Mouse (Mus musculus): ENCODE measurements around the gene Atxn2. TPM values are rescaled to one million over a fixed set of nuclear protein-coding genes. Genes with fewer than 3 reads are reported as not detected.
A peak's percentile ranks its signal among the peaks of the same experiment; 100 is the strongest.

The Atxn2 gene
- 45.2 and 58.0 TPM in 2 replicates for total RNA-seq (2012; rRNA removed)

DNA sequence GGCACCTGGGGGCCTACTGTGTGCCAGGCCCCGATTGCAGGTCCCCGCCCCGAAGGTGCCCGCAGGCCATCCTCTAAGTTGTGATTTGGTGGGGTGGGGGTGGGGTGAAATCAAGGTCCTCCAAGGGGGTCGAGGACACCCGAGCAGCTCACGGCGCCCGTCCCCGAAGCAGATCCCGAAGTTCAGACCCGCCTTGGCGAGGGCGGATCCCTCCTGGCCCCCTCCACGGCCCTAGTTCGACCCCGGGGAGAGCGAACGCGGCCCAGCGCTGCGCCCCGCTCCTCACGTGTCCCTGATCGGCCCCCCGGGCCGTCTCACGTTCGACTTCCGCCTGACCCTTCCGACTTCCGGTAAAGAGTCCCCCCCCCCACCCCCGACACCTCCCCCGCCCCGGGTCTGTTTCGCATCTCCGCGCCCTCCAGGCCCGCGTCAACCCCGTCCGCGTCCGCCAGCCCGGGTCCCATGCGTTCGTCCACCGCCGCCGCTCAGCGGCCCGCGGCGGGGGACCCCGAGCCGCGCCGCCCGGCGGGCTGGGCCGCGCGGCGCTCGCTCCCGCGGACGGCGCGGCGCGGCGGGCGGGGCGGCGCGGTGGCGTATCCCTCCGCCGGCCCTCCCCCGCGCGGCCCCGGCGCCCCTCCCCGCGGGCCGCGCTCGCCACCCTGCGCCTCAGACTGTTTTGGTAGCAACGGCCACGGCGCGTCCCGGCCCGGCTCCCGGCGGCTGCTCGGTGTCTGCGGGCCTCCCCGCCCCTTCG lies at the start of gene Atxn2:
Atxn2 (plus strand) TSS at position 164 of the 754 bp plus-strand sequence.
- no peaks in the 10 kb centered on the region for H3K36me3 ChIP-seq (ENCODE audit: control insufficient read depth, insufficient read depth, low read length, poor library complexity, severe bottlenecking)
- in situ Hi-C loops (cut with MboI; ENCODE audit: low sequenced_read_pairs in 2 of 2, unreplicated experiment in 2 of 2), result no loop called here
- peak within 1 kb of the TSS; percentile 73 to 95 for H3K4me3 ChIP-seq (ENCODE audit: insufficient read depth in 1 of 2, low read depth in 1 of 2, low read length in 2 of 2, poor library complexity in 1 of 2, severe bottlenecking in 1 of 2)
- no peaks in the 10 kb centered on the region for H3K9me3 ChIP-seq (ENCODE audit: control insufficient read depth, insufficient read depth, low read depth, low read length)
- peak within 1 kb of the TSS; percentile 85 for H3K27ac ChIP-seq (ENCODE audit: insufficient read depth, low read depth, low read length, poor library complexity, severe bottlenecking)
- H3K9ac ChIP-seq (ENCODE audit: insufficient read depth, low read depth, low read length, poor library complexity, severe bottlenecking), result peak within 1 kb of the TSS; percentile 93
- H3K4me1 ChIP-seq (ENCODE audit: control insufficient read depth in 2 of 2, insufficient read depth in 2 of 2, low read length in 2 of 2, poor library complexity in 1 of 2), result peaks cover 6 to 14% of the 10 kb centered on the region in 2 experiments; a peak in 3 of 4 replicates
- TF ChIP-seq ZC3H11A (IDR thresholded peaks at IDR 0.05; ENCODE audit: borderline replicate concordance, low read depth, low read length), result no peak
- TF ChIP-seq HCFC1 (IDR thresholded peaks at IDR 0.05; ENCODE audit: borderline replicate concordance, insufficient read depth, low read length), result peak; percentile 53; the same call in 1 of the 2 replicates
- 0 out of 2 replicates have a peak, but pooled peaks have one; percentile 11 for TF ChIP-seq CHD2 (IDR thresholded peaks at IDR 0.05; ENCODE audit: low read depth, low read length)
- DNase-seq (ENCODE audit: low read depth, low spot score), result peak; percentile 64

DNA sequence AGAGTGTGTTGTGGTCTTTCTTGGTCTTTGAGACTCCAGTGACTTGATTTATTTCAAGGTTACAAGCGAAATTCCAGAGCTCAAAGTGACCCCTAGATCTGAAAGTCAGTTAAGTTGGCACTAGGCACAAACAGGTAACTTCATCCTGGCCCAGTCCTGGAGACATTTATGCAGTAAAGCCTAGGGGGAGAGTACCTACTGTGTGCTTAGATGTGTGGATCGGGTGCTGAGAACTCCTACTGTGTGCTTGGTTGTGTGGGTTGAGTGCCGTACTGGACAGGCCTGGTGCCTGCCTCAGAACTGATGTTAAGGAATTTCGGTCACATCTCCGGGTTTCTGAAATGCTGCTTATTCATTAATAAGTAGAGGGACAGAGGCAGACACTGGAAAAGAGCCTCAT lies 49.6 kb upstream of the Atxn2 start:
- Histone ChIP-seq H3K9ac (ENCODE audit: insufficient read depth, low read depth, low read length, poor library complexity, severe bottlenecking) (peak overlapping the region; percentile 92; the same call in 1 of the 2 replicates), H3K27ac (ENCODE audit: insufficient read depth, low read depth, low read length, poor library complexity, severe bottlenecking) (no peak overlapping the region), H3K9me3 (ENCODE audit: control insufficient read depth, insufficient read depth, low read depth, low read length) (no peaks in the 10 kb centered on the region), H3K4me1 (ENCODE audit: control insufficient read depth in 2 of 2, insufficient read depth in 2 of 2, low read length in 2 of 2, poor library complexity in 1 of 2) (no peaks in the 10 kb centered on the region), H3K36me3 (ENCODE audit: control insufficient read depth, insufficient read depth, low read length, poor library complexity, severe bottlenecking) (peaks cover 10% of the 10 kb centered on the region), H3K4me3 (ENCODE audit: insufficient read depth in 1 of 2, low read depth in 1 of 2, low read length in 2 of 2, poor library complexity in 1 of 2, severe bottlenecking in 1 of 2) (peak overlapping the region; percentile 64 to 86; a peak in 3 of 4 replicates)
- in situ Hi-C loops (cut with MboI; ENCODE audit: low sequenced_read_pairs in 2 of 2, unreplicated experiment in 2 of 2), result no loop called here
- TF ChIP-seq CHD2 (IDR thresholded peaks at IDR 0.05; ENCODE audit: low read depth, low read length), result no peak
- TF ChIP-seq ZC3H11A (IDR thresholded peaks at IDR 0.05; ENCODE audit: borderline replicate concordance, low read depth, low read length), result no peak
- no peak for TF ChIP-seq MAFK (IDR thresholded peaks at IDR 0.05; ENCODE audit: insufficient read depth, low read depth, low read length)
- TF ChIP-seq HCFC1 (IDR thresholded peaks at IDR 0.05; ENCODE audit: borderline replicate concordance, insufficient read depth, low read length), result no peak
- TF ChIP-seq ZNF384 (IDR thresholded peaks at IDR 0.05; ENCODE audit: low read depth, low read length), result no peak
- DNase-seq (ENCODE audit: low read depth, low spot score), result no peak

DNA sequence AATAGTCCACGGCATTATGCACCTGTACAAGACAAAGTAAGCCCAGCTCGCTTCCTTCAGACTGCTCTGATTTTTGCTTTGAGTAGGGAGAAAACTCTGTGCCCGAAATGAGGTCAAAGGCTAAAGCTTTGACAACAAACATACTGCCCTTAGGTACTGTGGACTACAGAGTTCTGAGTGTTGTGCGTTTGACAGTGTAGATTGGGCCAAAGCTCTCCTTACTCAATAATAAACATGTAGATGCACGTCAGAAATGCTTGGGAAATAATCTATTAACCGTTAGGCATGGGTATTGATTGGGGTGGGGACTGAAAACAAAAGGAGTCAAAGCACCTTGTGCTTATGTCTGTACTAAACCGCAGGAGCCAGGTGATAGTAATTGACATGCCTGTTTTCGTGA lies 47.7 kb upstream of the Atxn2 start:
- in situ Hi-C loops (cut with MboI; ENCODE audit: low sequenced_read_pairs in 2 of 2, unreplicated experiment in 2 of 2), result no loop called here
- Histone ChIP-seq H3K4me3 (ENCODE audit: insufficient read depth in 1 of 2, low read depth in 1 of 2, low read length in 2 of 2, poor library complexity in 1 of 2, severe bottlenecking in 1 of 2) (no peak overlapping the region), H3K36me3 (ENCODE audit: control insufficient read depth, insufficient read depth, low read length, poor library complexity, severe bottlenecking) (peaks cover 10% of the 10 kb centered on the region)

DNA sequence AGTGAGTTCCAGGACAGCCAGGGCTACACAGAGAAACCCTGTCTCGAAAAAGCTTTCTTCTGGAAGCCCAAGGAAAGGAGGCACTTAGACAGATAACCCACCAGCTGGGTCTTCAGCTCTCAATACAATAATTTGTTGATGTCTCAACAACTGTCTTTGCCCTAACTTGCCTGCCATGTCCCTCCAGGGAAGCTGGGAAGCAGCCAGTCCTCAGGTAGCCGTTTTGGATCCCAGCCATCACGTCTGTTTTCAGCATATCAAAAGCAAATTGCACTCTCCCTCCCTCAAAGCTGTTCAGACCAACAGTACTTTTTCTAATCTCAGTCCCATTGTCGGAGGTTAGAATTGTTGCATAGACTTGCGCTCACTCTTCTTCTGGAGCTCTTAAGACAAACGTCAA lies 47.1 kb upstream of the Atxn2 start:
- TF ChIP-seq HCFC1 (IDR thresholded peaks at IDR 0.05; ENCODE audit: borderline replicate concordance, insufficient read depth, low read length) (no peak), ZNF384 (IDR thresholded peaks at IDR 0.05; ENCODE audit: low read depth, low read length) (no peak), ZC3H11A (IDR thresholded peaks at IDR 0.05; ENCODE audit: borderline replicate concordance, low read depth, low read length) (no peak), CHD2 (IDR thresholded peaks at IDR 0.05; ENCODE audit: low read depth, low read length) (no peak), MAFK (IDR thresholded peaks at IDR 0.05; ENCODE audit: insufficient read depth, low read depth, low read length) (no peak)
- Histone ChIP-seq H3K27ac (ENCODE audit: insufficient read depth, low read depth, low read length, poor library complexity, severe bottlenecking) (no peak overlapping the region), H3K9me3 (ENCODE audit: control insufficient read depth, insufficient read depth, low read depth, low read length) (no peaks in the 10 kb centered on the region), H3K4me1 (ENCODE audit: control insufficient read depth in 2 of 2, insufficient read depth in 2 of 2, low read length in 2 of 2, poor library complexity in 1 of 2) (no peaks in the 10 kb centered on the region), H3K4me3 (ENCODE audit: insufficient read depth in 1 of 2, low read depth in 1 of 2, low read length in 2 of 2, poor library complexity in 1 of 2, severe bottlenecking in 1 of 2) (no peak overlapping the region), H3K36me3 (ENCODE audit: control insufficient read depth, insufficient read depth, low read length, poor library complexity, severe bottlenecking) (peaks cover 10% of the 10 kb centered on the region), H3K9ac (ENCODE audit: insufficient read depth, low read depth, low read length, poor library complexity, severe bottlenecking) (no peak overlapping the region)
- DNase-seq (ENCODE audit: low read depth, low spot score), result no peak
- in situ Hi-C loops (cut with MboI; ENCODE audit: low sequenced_read_pairs in 2 of 2, unreplicated experiment in 2 of 2), result no loop called here

More for the DNA sequence above, 47.7 kb upstream of the Atxn2 start:
- Histone ChIP-seq H3K4me1 (ENCODE audit: control insufficient read depth in 2 of 2, insufficient read depth in 2 of 2, low read length in 2 of 2, poor library complexity in 1 of 2) (no peaks in the 10 kb centered on the region), H3K9ac (ENCODE audit: insufficient read depth, low read depth, low read length, poor library complexity, severe bottlenecking) (no peak overlapping the region), H3K27ac (ENCODE audit: insufficient read depth, low read depth, low read length, poor library complexity, severe bottlenecking) (no peak overlapping the region), H3K9me3 (ENCODE audit: control insufficient read depth, insufficient read depth, low read depth, low read length) (no peaks in the 10 kb centered on the region)
- DNase-seq (ENCODE audit: low read depth, low spot score), result no peak
- no peak for TF ChIP-seq MAFK (IDR thresholded peaks at IDR 0.05; ENCODE audit: insufficient read depth, low read depth, low read length)
- no peak for TF ChIP-seq CHD2 (IDR thresholded peaks at IDR 0.05; ENCODE audit: low read depth, low read length)
- no peak for TF ChIP-seq HCFC1 (IDR thresholded peaks at IDR 0.05; ENCODE audit: borderline replicate concordance, insufficient read depth, low read length)
- no peak for TF ChIP-seq ZNF384 (IDR thresholded peaks at IDR 0.05; ENCODE audit: low read depth, low read length)
- TF ChIP-seq ZC3H11A (IDR thresholded peaks at IDR 0.05; ENCODE audit: borderline replicate concordance, low read depth, low read length), result no peak
